Mouse (Mus musculus) hindbrain, embryonic 13.5 days (tissue): ENCODE results near the gene Wdr61. TPM values are rescaled to one million over a fixed set of nuclear protein-coding genes. Genes with fewer than 3 reads are reported as not detected.
"Not testable (repeated sequence)": the region's sequence is repeated elsewhere in the genome, so short reads cannot be mapped to it uniquely, and the experiment has no call there.

Source experiments
- ATAC-seq: fragments of 200-750 bp; cut with Nextera tagmentation; 2 replicates; pipeline ENCODE4 v1.8.0; 2017; ENCODE audit warnings: moderate TSS enrichment; ENCODE audit not compliant: low FRiP score
- H3K27ac ChIP-seq: fragments of 300-500 bp; sonication (generic); 2 replicates; pipeline ENCODE4 v1.5.1; 2015; ENCODE audit warnings: inconsistent platforms, mild to moderate bottlenecking, moderate library complexity
- H3K27me3 ChIP-seq: fragments of 300-500 bp; sonication (generic); 2 replicates; pipeline ENCODE4 v1.6.1; 2015; ENCODE audit warnings: mild to moderate bottlenecking, inconsistent platforms
- H3K36me3 ChIP-seq: fragments of 300-500 bp; sonication (generic); 2 replicates; pipeline ENCODE4 v1.6.1; 2015; ENCODE audit warnings: mild to moderate bottlenecking, inconsistent platforms
- H3K4me1 ChIP-seq: fragments of 300-500 bp; sonication (generic); replicated peaks from 2 replicates; pipeline ENCODE4 v1.6.1; 2015; ENCODE audit warnings: inconsistent platforms
- H3K4me2 ChIP-seq: fragments of 300-500 bp; sonication (generic); 2 replicates; pipeline ENCODE4 v1.6.1; 2015; ENCODE audit warnings: inconsistent platforms, mild to moderate bottlenecking, moderate library complexity
- H3K4me3 ChIP-seq: fragments of 300-500 bp; sonication (generic); 2 replicates; pipeline ENCODE4 v1.5.1; 2015; ENCODE audit warnings: mild to moderate bottlenecking, inconsistent platforms
- H3K9ac ChIP-seq: fragments of 300-500 bp; sonication (generic); 2 replicates; pipeline ENCODE4 v1.6.1; 2015; ENCODE audit warnings: mild to moderate bottlenecking, inconsistent platforms
- H3K9me3 ChIP-seq: fragments of 300-500 bp; sonication (generic); 2 replicates; pipeline ENCODE4 v1.6.1; 2016; ENCODE audit warnings: inconsistent platforms
- WGBS: fragments of 180-500 bp; shearing (Covaris S2); methylation state at CpG from one replicate; pipeline ENCODE4 v1.1.7; 2015; 5-methylcytosine and 5-hydroxymethylcytosine counted together
- polyA plus RNA-seq: library from polyadenylated mRNA; unstranded; fragments of >200 nt; fragmentation: Nextera tagmentation; extraction: Ambion mirVana; gene quantifications from 2 replicates; pipeline ENCODE4 v1.2.1, GENCODE M21; 2015

Wdr61 gene
- polyA plus RNA-seq, 1 experiment from 2014 or later, result 112 TPM

DNA sequence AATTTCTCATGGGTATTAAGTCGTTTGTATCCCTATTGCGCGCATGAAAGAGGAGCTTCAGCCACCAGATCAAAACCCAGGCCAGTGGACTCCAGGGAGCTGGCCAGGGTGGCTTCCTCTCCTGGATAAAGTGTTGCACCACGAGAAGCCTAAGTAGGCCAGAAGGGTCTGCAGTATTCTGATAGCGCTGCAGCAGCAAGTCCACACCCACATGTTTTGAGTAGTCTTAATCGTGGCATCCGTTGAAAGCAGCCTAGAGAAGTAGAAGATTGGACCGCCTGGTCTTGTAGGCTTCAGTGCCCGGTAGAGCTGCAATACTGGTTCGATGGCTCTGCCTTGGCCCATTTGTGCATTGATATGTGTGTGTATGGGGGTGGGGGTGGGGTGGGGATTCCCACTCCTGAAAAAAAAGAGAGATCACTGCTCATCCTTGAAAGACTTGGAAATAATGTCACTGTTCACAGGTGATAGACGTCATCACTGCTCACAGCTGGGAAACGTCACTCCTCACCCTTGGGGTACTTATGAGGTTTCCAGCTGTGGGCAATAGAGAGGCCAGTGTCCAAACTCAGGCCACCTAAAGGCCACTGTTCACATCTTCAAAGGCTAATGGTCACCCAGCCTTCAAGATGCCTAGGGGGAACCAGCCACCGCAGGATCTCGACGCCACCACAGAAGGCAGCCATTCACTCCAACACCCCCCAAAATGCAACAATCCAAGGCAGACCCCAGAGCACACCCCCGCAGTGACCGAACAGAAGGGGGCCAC lies 35.8 kb downstream of the Wdr61 start, which contains the start of gene Dnaja4:
Gene Dnaja4, plus strand, starts transcription at position 556 of the 769 bp plus-strand sequence.
- ATAC-seq, result peak; percentile 43; the same call in 1 of the 2 replicates
- Histone ChIP-seq H3K36me3 (no peaks in the 10 kb centered on the region), H3K27ac (no peak within 1 kb of the TSS), H3K9me3 (no peaks in the 10 kb centered on the region), H3K27me3 (peaks cover 67% of the 10 kb centered on the region), H3K4me3 (peak within 1 kb of the TSS; percentile 65), H3K4me2 (peak within 1 kb of the TSS; percentile 86), H3K4me1 (peaks cover 14% of the 10 kb centered on the region), H3K9ac (peak within 1 kb of the TSS; percentile 85)
- WGBS, result 74% methylated on average over 17 of the region's 17 CpGs

DNA sequence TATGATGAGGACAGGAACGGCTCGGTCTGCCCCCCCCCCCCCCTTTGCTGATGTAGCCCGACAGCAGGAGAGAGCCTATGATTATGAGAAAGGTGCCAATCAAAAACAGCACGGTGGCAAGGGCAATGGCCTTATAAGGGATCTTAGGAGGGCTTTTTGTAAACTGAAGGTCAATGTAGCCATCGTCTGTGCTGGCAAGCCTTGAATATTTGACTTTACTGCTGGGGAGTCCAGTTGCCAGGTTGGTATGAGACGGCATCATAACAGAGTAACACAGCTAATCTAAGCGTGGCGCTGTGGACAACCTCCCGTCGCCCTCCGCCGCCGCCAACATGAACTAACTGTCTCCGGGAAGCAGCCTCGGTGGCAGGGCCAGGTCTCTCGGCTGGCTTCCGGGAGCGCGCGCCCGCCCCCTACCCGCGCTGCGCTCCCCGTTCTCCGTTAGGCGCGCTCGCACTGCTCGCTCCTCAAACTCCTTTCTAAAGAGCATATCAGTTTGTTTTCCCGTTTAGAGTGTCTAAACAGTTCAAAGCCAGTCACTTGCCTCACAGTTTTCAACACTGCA lies 43.0 kb downstream of the Wdr61 start:
- WGBS, result 5% methylated on average over 31 of the region's 31 CpGs
- H3K9me3 ChIP-seq, ATAC-seq, H3K27ac ChIP-seq, H3K4me1 ChIP-seq, H3K36me3 ChIP-seq: not testable (repeated sequence)
- H3K4me2 ChIP-seq, result peak overlapping the region; percentile 57
- peak overlapping the region; percentile 56 for H3K9ac ChIP-seq
- H3K27me3 ChIP-seq, result peaks cover 23% of the 10 kb centered on the region
- peak overlapping the region; percentile 31 for H3K4me3 ChIP-seq

DNA sequence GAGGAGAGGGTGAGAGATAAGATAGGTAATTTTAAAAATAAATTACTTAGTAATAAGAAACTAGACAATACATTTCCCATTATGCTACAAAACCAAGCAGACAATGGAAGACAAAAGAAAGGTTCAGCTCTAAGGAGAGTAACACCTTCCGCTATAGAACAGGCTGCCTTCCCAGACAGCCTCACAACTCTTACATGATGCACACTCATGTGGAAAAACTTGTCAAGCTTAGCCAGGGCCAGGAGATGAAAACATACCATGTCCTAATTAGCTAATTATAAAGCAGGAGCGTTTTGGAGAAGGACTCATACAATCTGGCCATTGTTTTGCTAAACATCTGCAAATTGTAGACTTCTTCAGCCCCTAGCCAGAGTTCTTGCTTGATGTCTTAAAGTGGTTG lies 43.6 kb downstream of the Wdr61 start:
- not testable (repeated sequence) for H3K9ac ChIP-seq, H3K9me3 ChIP-seq, H3K4me3 ChIP-seq, H3K4me1 ChIP-seq, H3K27ac ChIP-seq, H3K4me2 ChIP-seq, H3K36me3 ChIP-seq, ATAC-seq
- WGBS, result 61% methylated on average over 2 of the region's 2 CpGs
- H3K27me3 ChIP-seq, result peaks cover 19% of the 10 kb centered on the region

DNA sequence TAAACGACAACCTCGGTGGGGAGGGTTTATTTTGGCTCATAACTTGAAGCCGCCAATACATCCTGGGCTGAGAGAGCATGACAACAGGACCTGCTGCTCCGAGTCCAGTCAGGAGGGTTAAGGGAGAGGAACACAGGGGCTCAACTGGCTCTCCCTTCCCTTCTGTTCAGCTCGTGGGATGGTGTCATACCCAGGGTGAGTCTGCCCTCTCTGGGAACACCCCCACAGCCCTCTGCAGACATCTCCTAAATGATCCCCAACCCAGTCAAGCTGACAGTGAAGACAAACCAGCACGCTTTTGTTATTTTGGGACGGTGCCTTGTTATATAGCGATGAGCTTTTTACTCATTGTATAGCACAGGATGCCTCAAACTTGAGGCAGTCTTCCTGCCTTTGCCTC lies 44.9 kb downstream of the Wdr61 start:
- ATAC-seq, result no peak
- H3K9ac ChIP-seq, result no peak overlapping the region
- no peak overlapping the region for H3K4me3 ChIP-seq
- 71% methylated on average over 8 of the region's 8 CpGs for WGBS
- peaks cover 9% of the 10 kb centered on the region for H3K27me3 ChIP-seq
- H3K36me3 ChIP-seq, result no peaks in the 10 kb centered on the region
- H3K27ac ChIP-seq, result no peak overlapping the region
- H3K4me1 ChIP-seq, result peaks cover 10% of the 10 kb centered on the region; the same call in 1 of the 2 replicates
- H3K9me3 ChIP-seq, result no peaks in the 10 kb centered on the region
- H3K4me2 ChIP-seq, result no peak overlapping the region

DNA sequence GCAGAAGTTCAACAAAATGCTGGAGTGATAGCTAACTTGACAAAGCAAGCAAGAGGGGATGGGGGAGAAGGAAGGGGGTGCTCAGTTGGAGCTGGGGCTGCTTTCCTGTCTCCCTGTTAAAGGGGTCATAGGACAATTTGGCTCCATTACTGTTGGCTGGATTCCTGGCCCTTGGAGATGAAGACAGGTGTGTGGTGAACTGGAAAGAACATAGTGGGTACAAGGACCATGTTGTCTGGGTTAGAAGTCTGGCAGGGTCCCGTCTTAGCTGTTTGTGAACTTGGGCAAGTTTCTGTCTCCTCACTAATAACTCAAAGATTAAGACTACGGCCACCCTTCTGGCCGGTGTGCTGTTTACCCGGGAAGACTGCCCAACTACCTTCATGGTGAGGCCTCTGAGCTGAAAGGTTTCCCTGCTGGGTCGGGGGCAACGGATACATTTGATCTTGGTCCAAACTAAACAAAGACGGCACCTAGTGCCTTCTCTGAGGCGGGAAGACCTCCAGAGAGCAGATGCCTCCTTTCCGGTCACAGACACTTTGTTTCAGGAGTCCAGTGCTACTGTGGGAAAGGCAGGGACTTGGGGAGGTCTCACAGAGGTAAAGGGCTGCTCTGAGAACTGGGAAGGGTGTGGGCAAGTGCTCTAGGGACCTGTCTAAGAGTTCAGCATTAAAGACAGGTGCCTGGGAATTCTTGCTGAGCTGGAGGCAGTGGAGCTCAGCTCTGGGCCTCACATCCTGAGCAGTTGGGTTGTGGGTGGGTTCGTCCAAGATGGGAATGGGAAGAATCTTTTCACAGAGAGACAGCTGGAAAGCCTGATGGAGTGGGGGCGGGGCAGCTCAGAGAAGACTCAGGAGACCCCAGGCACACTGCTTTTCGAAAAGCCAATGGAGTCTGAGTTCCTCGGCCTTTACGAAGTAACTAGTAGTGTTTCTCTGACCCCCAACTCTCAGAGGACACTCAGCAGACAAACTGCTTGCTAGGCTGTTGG lies 46.8 kb downstream of the Wdr61 start:
- Histone ChIP-seq H3K4me3 (no peak overlapping the region), H3K36me3 (no peaks in the 10 kb centered on the region), H3K4me1 (peaks cover 10% of the 10 kb centered on the region; the same call in 1 of the 2 replicates), H3K9ac (no peak overlapping the region), H3K9me3 (no peaks in the 10 kb centered on the region), H3K27me3 (peaks cover under 1% of the 10 kb centered on the region), H3K27ac (no peak overlapping the region), H3K4me2 (no peak overlapping the region)
- ATAC-seq, result no peak
- 63% methylated on average over 14 of the region's 14 CpGs for WGBS

DNA sequence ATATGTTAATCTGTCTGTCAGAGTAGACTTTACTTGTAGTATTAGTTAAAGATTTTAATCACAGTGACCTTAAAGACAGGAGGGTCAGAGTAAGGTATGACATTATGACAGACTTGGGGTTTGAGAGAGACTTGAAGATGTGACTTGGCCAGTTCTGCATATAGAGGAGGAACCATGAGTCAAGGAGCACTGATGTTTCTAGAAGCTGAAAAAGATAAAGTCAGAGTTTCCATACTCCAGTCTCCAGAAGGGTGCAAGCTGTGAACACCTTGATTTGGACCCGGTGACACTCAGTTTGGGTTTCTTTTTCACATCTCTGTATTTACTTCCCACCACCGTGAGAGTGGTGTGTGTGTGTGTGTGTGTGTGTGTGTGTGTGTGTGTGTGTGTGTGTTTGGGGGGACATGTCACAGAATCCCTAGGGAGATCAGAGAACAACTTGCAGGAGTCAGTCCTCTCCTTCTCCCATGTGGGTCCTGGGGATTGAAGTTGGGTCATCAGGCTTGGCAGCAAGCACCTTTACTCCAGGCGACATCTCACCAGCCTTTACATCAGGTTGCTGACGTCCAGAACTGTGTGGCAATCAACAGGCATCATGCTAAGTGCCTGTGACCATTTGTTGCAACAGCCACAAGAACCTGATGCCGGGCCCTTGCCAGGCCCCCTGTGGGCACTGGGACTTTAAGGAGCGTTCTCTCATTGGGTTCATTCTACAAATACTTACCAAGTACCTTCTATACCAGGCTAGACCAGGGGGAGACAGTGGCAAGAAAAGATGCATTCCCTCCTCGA lies 50.3 kb downstream of the Wdr61 start:
- Histone ChIP-seq H3K4me3 (no peak overlapping the region), H3K9me3 (no peaks in the 10 kb centered on the region), H3K4me1 (0 out of 2 replicates have a peak, but pooled peaks cover under 1% of the 10 kb centered on the region), H3K4me2 (no peak overlapping the region), H3K27ac (no peak overlapping the region), H3K9ac (no peak overlapping the region), H3K27me3 (no peaks in the 10 kb centered on the region), H3K36me3 (no peaks in the 10 kb centered on the region)
- WGBS, result 77% methylated on average over 7 of the region's 7 CpGs
- no peak for ATAC-seq

DNA sequence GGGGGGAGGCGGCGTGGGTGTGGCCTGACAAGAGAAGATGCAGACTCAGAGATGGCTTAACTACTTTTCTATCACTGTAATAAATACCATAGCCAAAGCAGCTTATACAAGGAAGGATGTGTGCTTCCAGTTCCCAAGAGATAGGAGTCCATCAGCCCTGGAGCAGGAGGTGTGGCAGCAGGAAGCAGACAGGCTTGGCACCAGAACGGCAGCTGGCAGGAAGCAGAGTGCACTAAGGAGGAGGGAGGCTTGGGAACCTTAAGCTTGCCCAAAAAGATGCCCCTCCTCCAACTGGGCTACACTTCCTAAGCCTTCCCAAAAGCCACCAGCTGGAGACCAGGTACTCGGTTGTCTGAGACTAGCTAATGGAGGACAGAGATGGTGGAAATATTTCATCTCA lies 51.5 kb downstream of the Wdr61 start:
- no peaks in the 10 kb centered on the region for H3K4me1 ChIP-seq
- no peaks in the 10 kb centered on the region for H3K36me3 ChIP-seq
- no peak for ATAC-seq
- H3K9me3 ChIP-seq, result no peaks in the 10 kb centered on the region
- H3K4me2 ChIP-seq, result no peak overlapping the region
- no peak overlapping the region for H3K4me3 ChIP-seq
- WGBS, result 58% methylated on average over 2 of the region's 4 CpGs
- H3K9ac ChIP-seq, result no peak overlapping the region
- H3K27ac ChIP-seq, result no peak overlapping the region
- no peaks in the 10 kb centered on the region for H3K27me3 ChIP-seq

DNA sequence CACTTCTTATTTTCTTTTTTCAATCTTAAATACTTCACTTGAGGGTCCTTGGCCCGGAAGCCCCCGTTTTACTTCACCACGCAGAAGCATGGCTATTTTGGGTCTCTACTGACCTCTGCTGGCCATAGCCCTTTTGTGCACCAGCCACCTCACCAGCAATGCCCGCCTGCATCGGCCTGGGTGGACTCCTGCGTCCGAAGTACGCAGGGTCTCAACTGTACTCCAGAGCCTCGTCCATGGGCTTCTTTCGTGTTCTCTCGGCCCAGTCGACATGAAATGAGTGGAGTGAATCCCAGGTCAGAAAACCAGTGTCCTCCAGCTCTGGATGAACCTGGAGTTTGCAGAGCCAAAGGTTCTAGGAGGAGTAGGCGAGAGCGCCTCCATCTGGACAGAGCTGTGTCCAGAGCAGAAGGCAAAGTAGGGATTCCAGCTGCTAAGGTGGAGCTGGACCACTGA lies 57.8 kb downstream of the Wdr61 start:
- Histone ChIP-seq H3K4me2 (peak overlapping the region; percentile 58), H3K27ac (no peak overlapping the region), H3K9ac (no peak overlapping the region), H3K9me3 (no peaks in the 10 kb centered on the region), H3K4me3 (peak overlapping the region; percentile 34), H3K36me3 (no peaks in the 10 kb centered on the region), H3K4me1 (no peaks in the 10 kb centered on the region), H3K27me3 (peaks cover 9% of the 10 kb centered on the region; the same call in 1 of the 2 replicates)
- WGBS, result 2% methylated on average over 14 of the region's 14 CpGs
- peak; percentile 76; the same call in 1 of the 2 replicates for ATAC-seq

DNA sequence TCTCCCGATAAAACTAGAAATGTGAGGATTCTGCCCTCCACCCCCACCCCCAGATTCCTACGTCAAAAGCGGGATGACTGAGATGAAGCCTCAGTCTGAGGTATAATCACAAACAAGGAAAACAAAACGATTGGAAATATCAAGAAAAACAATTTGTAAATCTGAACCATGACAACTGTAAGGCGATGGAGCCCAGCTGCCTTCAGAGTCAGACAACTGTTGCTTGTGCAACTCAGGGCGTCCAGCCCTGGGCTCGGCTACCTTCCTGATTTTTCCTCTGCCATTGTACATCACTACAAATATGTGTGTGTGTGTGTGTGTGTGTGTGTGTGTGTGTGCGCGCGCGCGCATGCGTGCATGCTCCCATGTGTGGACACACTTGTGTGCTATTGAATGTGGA lies 60.4 kb downstream of the Wdr61 start:
- H3K4me3 ChIP-seq, result no peak overlapping the region
- H3K27ac ChIP-seq, result no peak overlapping the region
- no peaks in the 10 kb centered on the region for H3K9me3 ChIP-seq
- 88% methylated on average over 13 of the region's 13 CpGs for WGBS
- no peaks in the 10 kb centered on the region for H3K4me1 ChIP-seq
- no peak for ATAC-seq
- peaks cover 9% of the 10 kb centered on the region; the same call in 1 of the 2 replicates for H3K27me3 ChIP-seq
- no peaks in the 10 kb centered on the region for H3K36me3 ChIP-seq
- no peak overlapping the region for H3K9ac ChIP-seq
- no peak overlapping the region for H3K4me2 ChIP-seq

DNA sequence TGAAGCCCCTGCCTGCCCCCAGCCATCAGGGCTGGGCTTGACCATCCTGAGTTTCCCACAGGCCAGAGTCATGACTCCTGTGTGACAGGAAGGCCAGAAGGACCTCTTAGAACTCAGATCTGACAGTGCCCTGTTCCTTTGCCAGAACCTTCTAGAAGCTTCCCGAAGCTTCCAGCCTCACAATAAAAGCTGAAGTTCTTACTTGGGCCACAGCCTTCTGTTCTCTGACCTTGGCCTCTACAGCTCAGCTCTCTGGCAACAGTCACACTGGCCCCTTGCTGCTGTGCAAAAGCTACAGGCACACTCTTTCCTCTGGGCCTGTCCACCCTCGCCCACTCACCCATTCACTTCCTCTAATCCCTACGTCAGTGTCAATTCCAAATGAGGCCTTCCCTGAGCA lies 62.4 kb downstream of the Wdr61 start:
- 92% methylated on average over 3 of the region's 3 CpGs for WGBS
- H3K4me3 ChIP-seq, result no peak overlapping the region
- H3K4me2 ChIP-seq, result no peak overlapping the region
- H3K4me1 ChIP-seq, result no peaks in the 10 kb centered on the region
- H3K27ac ChIP-seq, result no peak overlapping the region
- H3K9me3 ChIP-seq, result no peaks in the 10 kb centered on the region
- H3K27me3 ChIP-seq, result peaks cover 2% of the 10 kb centered on the region; the same call in 1 of the 2 replicates
- no peaks in the 10 kb centered on the region for H3K36me3 ChIP-seq
- no peak for ATAC-seq
- no peak overlapping the region for H3K9ac ChIP-seq

DNA sequence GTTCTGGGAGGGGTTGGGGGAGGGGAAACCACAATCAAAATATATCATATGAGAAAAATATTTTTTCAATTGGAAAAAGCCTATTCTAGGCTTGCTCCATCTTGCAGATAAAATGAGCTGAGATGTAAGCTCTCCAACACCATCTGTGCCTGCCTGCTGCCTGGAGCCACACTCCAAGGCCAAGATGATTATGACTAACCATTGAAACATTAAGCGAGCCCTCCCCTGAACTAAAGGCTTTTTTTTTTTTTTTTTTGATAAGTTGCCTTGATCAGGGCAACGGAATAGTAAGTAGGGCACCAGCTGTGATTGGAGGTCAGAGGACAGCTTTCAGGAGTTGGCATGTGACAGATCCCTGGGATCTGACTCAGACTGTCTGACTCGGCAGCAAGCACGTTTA lies 65.9 kb downstream of the Wdr61 start:
- no peaks in the 10 kb centered on the region for H3K4me1 ChIP-seq
- no peak overlapping the region for H3K9ac ChIP-seq
- H3K36me3 ChIP-seq, result no peaks in the 10 kb centered on the region
- ATAC-seq, result no peak
- no peak overlapping the region for H3K27ac ChIP-seq
- WGBS, result 55% methylated on average over 4 of the region's 4 CpGs
- no peak overlapping the region for H3K4me2 ChIP-seq
- H3K27me3 ChIP-seq, result no peaks in the 10 kb centered on the region
- no peak overlapping the region for H3K4me3 ChIP-seq
- H3K9me3 ChIP-seq, result no peaks in the 10 kb centered on the region
